Mouse (Mus musculus): Measurements from ENCODE around the gene Suclg1.
A peak's percentile ranks its signal among the peaks of the same experiment; 100 is the strongest.

Suclg1 gene

DNA sequence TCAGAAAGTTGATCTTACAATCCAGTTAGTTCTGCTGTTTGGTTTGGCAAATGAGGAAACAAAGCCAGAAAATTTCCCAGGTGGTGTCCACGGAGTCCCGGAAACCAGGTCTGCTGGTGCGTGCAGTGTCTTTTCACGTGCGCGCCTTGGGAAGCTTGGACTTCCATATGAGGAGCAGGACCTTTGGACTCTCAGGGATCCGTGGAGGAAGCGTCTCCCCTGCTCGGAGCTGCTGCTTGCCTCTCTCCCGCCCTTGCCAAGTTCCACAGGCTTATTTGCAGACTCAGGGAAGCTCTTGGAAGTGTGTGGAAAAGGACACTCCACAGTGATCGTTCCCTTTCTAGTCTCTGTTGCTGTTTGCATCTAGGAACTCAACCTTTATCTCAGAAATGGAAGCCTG lies 3.2 kb downstream of the Suclg1 start:
- DNase-seq, result peak; percentile 84 to 85

DNA sequence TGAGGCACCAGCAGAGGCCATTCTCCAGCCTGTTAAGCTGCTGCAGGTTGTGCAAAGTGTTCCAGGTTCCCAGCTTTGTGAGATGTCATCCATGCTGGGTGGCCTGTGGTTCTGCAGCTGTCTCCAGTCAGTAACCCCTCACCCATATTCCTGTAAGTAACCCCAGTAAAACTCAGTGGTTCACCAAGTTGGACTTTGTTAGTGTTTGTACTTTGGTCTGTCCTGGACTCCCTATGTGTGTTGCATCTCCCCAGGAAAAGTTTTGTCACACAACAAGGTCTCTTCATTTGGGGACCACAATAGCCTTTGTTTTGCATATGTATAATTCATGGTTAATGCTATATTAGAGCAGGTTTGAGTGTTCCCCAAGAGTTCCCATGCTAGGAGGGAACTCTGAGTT lies 4.2 kb downstream of the Suclg1 start:
- peak in 1 of 2 experiments; percentile 49 for DNase-seq

DNA sequence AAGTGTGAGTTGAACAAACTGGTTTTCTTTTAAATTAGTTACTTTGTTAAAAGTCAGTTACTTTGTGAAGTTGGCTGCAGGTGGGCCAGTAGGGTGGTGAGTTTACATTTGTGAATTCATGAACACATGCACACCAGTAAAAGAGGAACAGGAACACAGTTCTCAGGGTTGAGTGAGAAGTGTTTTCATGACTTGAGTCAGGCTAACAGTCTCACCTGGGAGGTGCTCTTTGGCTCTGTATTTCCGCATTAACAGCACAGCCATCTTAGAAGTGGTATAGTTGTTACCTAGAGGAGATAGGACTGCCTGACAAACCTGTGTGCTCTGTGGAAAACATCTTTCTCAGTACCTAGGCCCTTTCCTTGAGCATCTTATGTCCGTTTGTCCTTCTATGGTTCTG lies 4.8 kb downstream of the Suclg1 start:
- DNase-seq, result no peak

DNA sequence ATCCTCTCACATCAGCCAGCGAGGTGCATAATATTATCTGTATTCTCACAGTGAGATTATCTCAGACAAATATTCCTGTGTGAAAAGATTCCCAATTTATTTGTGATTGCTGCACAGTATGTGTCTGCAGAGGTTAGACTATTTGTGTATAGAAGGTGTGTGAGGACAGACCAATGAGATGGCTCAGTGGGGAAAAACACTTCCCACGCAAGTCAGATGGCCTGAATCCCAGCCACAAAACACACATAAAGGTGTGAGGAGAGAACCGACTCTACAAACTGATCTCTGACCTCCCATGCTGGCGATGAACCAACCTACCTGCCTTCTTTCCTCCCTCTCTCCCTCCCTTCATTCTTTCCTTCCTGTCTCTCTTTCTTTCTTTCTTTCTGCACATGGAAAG lies 5.4 kb downstream of the Suclg1 start:
- no peak for DNase-seq

DNA sequence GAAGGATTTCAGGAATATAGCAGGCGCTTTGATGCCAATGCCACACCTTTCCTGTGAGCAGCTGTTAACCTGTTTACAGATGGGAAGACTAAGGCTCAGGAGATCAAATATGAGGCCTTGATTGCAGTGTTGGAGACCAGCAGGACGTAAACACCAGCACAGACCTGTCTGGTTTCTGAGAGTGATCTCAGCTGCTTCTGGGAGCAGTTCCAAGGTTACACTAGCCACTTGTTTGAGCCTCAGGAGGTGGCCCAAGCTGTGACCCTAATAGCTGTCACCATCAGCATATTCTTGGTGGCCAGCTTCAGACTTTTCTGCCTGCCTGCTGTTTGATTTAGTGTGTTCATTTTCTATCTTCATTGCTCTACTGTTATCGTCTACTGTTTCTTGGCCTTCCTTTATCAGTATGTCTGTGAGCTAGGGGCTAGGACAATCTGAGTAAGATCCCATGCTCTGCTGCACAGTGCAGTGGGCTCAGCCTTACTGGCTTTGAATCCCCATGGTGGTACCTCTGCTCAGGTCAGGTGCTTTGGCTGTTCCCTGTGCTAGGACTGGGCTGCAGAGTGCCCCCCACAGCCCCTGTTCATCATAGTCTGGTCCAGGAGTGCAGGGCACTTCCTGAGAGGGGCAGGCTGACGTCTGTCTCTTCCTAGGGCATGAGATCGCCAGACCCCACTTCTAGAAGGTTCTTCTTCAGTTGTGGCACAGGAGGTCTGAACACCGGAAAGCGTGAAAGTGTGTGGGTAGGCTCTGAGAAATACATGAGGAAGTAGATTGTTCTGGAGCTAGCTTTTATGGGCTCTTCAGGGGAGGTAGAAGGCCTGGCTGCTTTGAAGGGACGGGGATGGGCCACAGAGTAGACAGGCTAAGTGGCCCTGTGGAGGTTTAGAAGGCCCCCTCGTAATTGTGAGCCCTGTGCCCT lies 6.4 kb downstream of the Suclg1 start:
- DNase-seq, result peak in 1 of 2 experiments; percentile 23

DNA sequence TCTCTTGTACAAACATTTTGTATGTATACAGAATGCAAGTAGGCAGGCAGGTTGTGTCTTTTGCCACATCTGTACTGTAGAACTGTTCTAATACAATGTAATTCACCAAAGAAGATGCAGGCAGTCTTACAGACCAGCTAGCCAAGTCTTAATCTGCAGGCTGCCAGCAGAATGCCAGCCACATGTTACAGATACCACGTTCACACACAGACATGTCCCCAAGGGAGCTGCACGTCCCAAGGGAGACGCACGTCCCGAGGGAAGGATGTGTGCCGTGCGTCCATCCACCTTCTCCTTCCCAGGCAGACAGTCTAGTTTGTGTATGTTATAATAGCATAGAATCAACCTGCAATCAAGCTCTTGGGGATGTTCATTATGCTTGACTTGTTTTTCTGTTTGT lies 8.9 kb downstream of the Suclg1 start:
- DNase-seq, result no peak

DNA sequence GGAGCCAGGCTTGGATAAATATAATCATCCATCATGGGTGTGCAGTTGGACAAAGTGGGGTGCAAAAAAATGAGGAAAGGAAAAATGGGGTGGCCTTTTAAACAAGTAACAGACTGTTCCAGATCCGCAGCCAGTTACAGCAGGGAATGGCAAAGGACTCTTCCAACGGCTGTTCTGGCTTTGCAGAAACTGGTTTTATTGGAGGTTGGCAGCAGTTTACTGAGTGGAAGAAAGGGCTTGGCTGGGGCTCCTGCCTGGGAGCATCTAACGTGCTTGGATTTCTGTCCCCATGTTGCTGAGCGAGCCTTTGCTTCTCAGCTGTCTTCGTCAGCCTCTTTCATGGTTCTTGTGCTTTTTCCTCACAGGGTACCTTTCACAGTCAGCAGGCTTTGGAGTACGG lies 11.9 kb downstream of the Suclg1 start:
- DNase-seq, result no peak

DNA sequence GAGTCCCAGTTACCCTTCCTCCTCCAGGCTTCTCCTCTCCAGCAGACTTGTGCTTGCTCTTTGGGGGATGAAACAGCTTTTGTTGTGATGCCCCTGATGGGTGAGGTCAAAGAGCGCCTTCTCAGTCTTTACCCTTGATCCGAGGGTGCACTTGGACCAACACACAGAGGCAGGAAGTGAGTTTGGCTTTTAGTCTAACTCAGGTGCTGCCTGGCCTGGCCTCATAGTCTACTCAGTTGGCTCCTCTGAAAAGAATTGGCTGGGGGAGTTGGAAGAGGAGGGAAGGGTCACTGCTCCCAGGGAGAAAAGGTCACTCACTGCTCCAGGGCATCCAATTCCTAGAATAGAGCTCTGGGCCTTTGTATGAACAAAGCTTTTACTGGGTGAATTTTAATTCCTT lies 16.6 kb downstream of the Suclg1 start:
- DNase-seq, result peak; percentile 57 to 70

DNA sequence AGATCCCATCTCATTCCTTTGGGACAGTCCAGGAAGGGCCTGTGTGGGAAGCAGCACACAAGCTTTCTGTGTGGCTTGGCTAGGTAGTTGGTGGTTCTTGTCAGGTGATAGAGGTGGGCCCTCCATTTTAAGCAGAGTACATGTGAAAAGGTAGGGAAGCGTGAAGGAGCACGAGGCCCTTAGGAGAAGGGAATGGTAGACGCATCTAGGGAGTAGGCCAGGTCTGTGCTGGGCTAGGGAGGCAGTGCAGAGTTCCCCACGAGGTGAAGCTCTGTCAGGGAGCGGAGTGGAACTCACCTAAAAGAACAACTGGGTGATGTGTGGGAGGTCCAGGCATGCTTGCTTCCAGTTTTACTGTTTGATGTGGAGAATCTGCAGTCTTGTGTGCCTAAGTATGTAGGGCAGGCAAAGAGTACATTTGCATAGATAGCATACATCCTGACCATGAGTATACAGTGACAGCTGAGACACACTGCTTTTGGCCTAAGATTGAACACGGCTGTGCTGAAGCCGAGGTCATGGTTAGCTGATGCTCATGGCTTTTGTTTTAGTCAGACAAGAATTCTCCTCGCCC lies 19.6 kb downstream of the Suclg1 start:
- no peak for DNase-seq

DNA sequence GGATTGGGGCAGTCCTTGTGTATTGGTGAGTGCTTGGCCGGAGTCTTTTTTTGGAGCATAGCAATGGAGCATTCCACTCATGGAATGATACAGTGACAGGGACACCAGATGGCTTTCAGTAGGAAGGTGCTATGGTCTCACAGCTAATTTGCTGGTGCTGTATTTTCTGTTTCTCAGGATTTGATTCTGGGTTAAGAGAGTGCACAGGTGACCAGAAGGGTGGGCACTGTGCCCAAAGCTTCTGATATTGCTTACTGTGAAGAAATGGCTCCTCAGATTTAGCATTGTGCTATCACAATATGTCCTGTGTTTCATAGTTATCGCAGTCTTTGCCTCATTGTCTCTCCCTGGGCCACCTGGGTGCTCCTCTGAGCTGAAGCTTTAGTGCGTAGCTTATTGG lies 21.2 kb downstream of the Suclg1 start:
- DNase-seq, result no peak

DNA sequence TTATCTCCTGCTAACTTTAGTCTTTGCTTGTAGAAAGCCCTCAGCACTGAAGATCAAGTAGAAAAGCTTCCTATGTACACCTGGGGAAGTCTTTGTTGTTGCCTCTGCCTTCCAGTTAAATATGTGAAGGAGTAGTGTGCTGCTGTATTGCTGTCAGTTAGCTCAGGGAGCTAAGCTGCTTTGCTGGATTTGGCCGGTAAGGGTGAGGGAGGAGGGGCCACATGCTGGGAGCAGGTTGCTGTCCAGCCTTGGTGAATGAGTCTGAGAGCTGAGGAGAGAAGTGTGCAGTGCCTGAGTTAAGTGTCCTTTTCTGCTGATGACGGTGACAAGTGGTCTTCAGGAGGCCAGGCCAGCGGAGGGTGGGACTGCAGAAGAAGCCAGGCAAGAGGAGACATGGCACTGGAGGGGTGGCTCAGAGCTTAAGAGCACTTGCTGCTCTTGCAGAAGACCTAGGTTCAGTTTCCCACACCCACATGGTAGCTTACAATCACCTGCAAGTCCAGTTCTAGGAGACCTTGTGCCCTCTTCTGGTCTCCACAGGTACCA lies 23.4 kb downstream of the Suclg1 start:
- DNase-seq, result no peak

DNA sequence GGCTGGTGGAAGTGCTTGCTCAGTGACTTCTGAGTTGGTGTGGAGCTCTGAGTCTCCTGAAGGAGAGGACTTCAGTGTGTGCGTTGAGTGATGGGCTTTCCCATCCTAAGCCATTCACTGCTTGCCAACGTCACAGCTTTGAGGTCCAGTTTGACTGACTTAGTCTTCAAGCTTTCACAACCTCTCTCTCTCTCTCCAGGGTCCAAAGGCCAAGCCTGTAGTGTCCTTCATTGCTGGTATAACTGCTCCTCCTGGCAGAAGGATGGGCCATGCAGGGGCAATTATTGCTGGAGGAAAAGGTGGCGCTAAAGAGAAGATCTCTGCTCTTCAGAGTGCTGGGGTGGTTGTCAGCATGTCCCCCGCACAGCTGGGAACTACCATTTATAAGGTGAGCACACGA lies 26.8 kb downstream of the Suclg1 start:
- no peak for DNase-seq

DNA sequence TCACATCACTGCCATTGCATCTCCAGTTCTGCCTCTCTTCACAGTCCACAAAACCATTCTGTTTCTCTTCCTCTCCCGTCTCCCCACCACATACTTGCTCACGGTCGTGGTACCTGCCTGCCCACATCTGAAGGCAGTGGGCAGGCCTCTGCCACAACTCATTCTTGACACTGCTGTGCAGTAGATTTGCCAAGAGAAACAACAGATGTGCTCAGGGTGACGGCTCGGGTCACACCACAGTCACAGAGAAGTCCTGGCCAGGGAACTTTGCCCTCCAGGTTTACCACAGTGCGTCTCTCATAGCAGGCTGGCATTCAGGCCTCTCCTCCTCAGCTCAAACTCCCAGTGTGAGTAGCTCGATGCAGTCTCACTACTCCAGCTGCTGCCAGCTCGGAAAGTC lies 31.5 kb downstream of the Suclg1 start:
- peak; percentile 74 to 80 for DNase-seq

DNA sequence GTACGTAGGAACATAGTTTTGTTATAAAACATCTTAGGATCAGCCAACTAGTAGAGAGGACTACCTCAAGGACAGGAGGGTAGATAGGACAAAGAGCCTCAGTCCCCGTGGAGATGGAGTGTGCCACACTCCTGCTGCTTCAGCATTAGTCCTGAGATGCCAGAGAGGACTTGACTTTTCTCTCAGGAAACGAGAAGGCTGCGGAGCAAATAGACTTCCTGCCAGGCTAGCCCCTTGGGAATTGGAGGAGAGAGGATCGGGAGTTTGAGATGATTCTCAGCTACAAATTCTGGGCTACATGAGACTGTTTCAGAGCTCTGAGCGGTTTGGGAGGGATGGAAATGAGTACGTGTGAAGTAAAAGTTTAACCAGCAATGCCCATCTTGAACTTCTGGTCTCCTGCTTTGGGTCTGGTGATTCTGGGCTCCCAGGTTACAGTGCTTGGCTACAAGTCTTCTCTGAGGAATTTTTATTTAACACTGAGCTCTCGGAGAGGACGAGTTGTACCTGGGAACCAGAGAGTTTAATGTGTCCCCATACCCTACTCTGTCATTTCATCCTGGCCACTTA lies 32.4 kb downstream of the Suclg1 start:
- DNase-seq, result peak; percentile 55 to 66

DNA sequence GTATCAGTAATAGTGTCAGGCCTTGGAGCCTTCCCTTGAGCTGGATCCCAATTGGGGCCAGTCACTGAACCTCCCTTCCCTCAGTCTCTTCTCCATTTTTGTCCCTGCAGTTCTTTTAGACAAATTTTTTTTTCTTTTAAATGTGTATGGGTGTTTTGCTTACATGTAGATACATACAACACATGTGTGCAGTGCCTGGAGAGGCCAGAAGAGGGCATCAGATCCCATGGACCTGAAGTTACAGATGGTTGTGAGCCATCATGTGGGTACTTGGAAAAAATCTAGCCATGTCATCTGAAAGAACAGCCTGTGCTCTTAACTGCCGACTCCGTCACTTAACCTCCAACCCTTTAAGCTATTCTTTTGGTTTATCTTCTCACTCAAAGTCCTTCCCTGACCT lies 38.1 kb downstream of the Suclg1 start:
- no peak for DNase-seq

DNA sequence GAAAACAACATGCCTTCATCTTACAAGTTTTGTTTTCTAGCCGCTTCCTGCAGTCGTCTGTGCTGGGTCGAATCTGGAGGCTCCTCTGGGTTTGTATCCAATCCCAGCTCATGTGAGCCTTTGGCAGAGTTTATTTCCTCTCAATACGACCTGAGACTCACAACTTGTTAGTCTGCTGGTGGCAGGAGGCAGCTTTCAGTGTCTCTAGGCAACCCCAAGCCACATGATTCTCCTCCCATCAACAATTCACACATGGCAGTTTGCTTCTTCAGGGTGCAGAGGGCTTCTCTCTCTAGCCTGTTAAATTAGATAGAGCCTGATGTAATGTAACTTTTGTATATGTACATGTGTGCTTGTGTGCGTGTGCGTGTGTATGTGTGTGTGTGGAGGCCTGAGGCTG lies 58.7 kb downstream of the Suclg1 start:
- DNase-seq, result no peak

DNA sequence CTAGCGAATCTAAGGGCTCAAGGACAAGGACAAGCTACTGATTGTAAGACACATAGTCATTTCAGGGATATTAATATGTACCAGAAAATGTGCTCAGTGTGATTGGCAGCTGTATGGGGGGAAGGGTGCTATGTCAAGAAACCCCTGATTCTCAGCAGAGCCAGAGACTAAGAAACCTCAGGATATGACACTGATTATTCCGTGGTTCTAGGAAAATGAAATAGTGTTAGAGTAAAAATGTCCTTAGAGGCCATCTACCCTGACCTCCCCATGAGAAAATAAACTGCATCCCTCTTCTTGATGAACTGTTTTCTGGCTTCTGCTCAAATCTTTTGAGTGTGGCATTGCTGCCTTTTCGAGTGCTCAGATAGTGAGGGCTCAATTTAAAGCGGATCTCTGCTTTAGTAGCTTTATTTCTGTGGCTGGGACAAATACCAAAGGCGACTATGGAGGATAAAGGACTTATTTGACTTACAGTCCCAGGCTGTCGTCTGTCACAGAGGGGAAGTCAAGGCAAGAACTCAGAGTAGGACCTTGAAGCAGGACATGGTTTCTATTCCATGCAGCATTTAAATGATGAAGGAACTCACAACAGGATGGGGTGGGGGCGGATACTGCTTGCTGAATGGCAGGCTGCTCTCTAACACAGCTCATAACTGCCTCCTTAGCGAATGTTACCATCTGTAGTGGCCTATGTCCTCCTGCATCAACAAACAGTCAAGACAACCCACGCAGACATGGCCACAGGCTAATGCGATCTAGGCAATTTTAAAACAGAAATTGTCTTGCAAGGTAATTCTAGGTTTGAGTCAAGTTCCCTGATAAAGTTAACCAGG lies 60.7 kb downstream of the Suclg1 start:
- DNase-seq, result no peak

DNA sequence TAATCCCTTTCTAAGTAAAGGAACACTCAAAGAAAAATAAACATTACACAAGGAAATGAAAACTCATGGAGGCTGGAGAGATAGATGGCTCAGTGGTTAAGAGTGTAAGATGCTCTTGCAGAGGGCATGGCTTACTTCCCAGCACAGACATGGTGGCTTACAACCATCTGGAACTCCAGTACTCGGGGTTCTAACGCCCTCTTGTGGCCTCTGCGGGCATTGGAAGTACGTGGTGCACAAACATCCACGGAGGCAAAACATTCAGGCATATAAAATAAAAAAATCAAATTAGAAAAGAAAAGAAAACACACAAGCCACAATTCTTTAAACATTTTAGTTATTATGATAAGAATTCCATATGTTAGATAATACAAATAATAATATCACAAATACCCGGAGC lies 63.2 kb downstream of the Suclg1 start:
- peak in 1 of 2 experiments; percentile 4 for DNase-seq

DNA sequence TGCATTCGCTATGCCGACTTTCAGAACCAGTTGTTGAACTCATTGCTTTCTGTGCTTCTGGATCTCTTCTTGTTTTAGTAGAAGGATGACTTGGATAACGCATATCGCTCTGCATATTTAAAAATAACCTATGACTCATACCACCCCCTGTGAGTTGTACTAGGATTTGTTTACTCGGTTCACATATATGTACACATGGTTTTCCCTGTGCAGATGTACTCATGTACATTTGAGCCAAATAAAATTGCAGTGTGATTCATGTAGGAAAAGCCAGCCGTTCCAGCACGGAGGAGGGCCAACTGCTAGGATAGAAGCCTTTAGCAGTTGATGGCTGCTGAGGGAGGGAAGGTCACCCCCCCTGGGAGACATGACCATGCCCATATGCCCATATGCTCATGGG lies 63.6 kb downstream of the Suclg1 start:
- DNase-seq, result no peak

DNA sequence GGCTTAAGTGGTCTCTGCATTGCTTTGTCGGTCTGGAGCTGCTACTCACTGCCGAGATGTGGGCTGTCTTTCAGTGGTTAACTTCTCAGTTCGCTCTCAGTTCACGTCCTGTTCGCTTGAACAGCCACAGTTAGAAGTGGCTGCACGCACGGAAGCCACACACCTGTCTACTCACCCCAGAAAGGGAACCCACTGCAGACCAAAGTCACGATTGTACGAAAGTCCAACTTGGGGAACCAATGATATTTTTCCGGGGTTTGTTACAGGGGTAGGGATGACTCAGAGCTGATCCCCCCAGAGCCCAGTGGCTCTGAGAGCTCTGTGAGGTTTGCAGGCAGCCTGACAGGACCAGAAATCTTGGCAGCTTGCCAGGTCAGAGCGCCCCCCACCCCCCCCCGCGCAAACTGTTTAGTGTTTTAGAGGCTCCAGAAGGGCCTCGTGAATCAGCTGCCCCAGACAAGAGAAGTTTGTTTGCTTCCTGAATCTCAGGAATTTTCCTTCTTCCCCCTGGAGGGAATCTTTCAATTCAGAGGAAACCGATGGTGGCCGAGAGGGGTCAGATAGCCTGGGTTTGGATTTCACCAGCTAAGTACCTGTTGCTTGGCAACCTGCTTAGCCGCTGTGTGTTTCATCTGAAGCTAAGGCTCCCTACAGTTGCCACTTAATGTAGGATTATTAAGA lies 66.9 kb downstream of the Suclg1 start:
- peak; percentile 50 to 63 for DNase-seq

DNA sequence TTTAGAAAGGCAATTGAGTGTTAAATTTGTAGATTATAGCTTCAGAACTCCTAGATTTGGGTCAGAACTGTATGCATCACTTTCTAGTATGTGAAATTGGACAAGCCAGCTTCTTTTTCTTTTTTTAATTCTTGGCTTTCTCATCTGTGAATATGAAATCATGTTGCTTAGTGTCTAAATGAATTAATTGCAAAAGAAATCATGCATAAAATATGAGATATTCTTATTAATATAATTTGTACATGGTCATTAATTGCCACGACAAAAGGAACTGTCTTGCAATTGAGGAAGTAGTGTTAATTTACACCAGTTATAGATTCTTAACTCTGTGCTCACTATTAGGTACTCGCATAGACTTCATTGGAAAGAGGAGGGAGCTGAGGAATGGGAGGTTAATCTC lies 74.1 kb downstream of the Suclg1 start:
- no peak for DNase-seq
